Mouse (Mus musculus): ENCODE results near the gene Dhtkd1.

The Dhtkd1 gene

GRCm38 (mm10) chr2:5931938-5932337, 10.7 kb downstream of the Dhtkd1 start:
- no peak for DNase-seq (ENCODE audit: inconsistent age in 2 of 2, low spot score in 1 of 2)

- DNase-seq (ENCODE audit: inconsistent age in 2 of 2, low spot score in 1 of 2) = no peak
Observed at GRCm38 (mm10) chr2:5930291-5931054, 12.1 kb downstream of the Dhtkd1 start.

- DNase-seq (ENCODE audit: inconsistent age in 2 of 2, low spot score in 1 of 2) = no peak
Observed at GRCm38 (mm10) chr2:5929793-5930192, 12.8 kb downstream of the Dhtkd1 start.

GRCm38 (mm10) chr2:5927481-5927880, 15.1 kb downstream of the Dhtkd1 start:
- DNase-seq (ENCODE audit: inconsistent age in 2 of 2, low spot score in 1 of 2) = no peak

GRCm38 (mm10) chr2:5923786-5924185, 18.8 kb downstream of the Dhtkd1 start:
- DNase-seq (ENCODE audit: inconsistent age in 2 of 2, low spot score in 1 of 2) = no peak

- no peak for DNase-seq (ENCODE audit: inconsistent age in 2 of 2, low spot score in 1 of 2)
Observed at GRCm38 (mm10) chr2:5922823-5923222, 19.8 kb downstream of the Dhtkd1 start.

- no peak for DNase-seq (ENCODE audit: inconsistent age in 2 of 2, low spot score in 1 of 2)
Observed at GRCm38 (mm10) chr2:5911282-5911965, 31.2 kb downstream of the Dhtkd1 start.

GRCm38 (mm10) chr2:5906625-5907024, 36.0 kb downstream of the Dhtkd1 start:
- DNase-seq (ENCODE audit: inconsistent age in 2 of 2, low spot score in 1 of 2) = peak; percentile 50 to 78

GRCm38 (mm10) chr2:5906092-5906491, 36.5 kb downstream of the Dhtkd1 start:
- DNase-seq (ENCODE audit: inconsistent age in 2 of 2, low spot score in 1 of 2) = peak; percentile 73 to 91

- DNase-seq (ENCODE audit: inconsistent age in 2 of 2, low spot score in 1 of 2) = peak; percentile 27 to 64
Observed at GRCm38 (mm10) chr2:5900145-5900544, 42.4 kb downstream of the Dhtkd1 start.

GRCm38 (mm10) chr2:5894843-5895570, 47.6 kb downstream of the Dhtkd1 start, which contains the start of gene Sec61a2:
Gene Sec61a2, minus strand, starts transcription at chr2:5895432.
- peak; percentile 99 to 100 for DNase-seq (ENCODE audit: inconsistent age in 2 of 2, low spot score in 1 of 2)

- DNase-seq (ENCODE audit: inconsistent age in 2 of 2, low spot score in 1 of 2) = peak; percentile 36 to 75
Observed at GRCm38 (mm10) chr2:5894296-5894695, 48.3 kb downstream of the Dhtkd1 start.

- DNase-seq (ENCODE audit: inconsistent age in 2 of 2, low spot score in 1 of 2) = no peak
Observed at GRCm38 (mm10) chr2:5889412-5889811, 53.2 kb downstream of the Dhtkd1 start.

GRCm38 (mm10) chr2:5888865-5889264, 53.7 kb downstream of the Dhtkd1 start:
- DNase-seq (ENCODE audit: inconsistent age in 2 of 2, low spot score in 1 of 2) = no peak

GRCm38 (mm10) chr2:5877446-5877845, 65.1 kb downstream of the Dhtkd1 start:
- no peak for DNase-seq (ENCODE audit: inconsistent age in 2 of 2, low spot score in 1 of 2)

- DNase-seq (ENCODE audit: inconsistent age in 2 of 2, low spot score in 1 of 2) = peak; percentile 32 to 57
Observed at GRCm38 (mm10) chr2:5869746-5870145, 72.8 kb downstream of the Dhtkd1 start.

GRCm38 (mm10) chr2:5867681-5868080, 74.9 kb downstream of the Dhtkd1 start:
- DNase-seq (ENCODE audit: inconsistent age in 2 of 2, low spot score in 1 of 2) = no peak

- DNase-seq (ENCODE audit: inconsistent age in 2 of 2, low spot score in 1 of 2) = no peak
Observed at GRCm38 (mm10) chr2:5862834-5863233, 79.8 kb downstream of the Dhtkd1 start, which contains the start of gene Gm13199. Gene Gm13199, minus strand, starts transcription at chr2:5862934.

GRCm38 (mm10) chr2:5851866-5852265, 90.7 kb downstream of the Dhtkd1 start:
- DNase-seq (ENCODE audit: inconsistent age in 2 of 2, low spot score in 1 of 2) = peak in 1 of 2 experiments; percentile 32

GRCm38 (mm10) chr2:5851116-5851515, 91.5 kb downstream of the Dhtkd1 start:
- peak; percentile 65 to 89 for DNase-seq (ENCODE audit: inconsistent age in 2 of 2, low spot score in 1 of 2)
